Comparison of ENCODE assay signal across 11 mouse cellular contexts in genomic region chr4:94523321-94523720, GRCm38 (mm10). TPM values are rescaled to one million over a fixed set of nuclear protein-coding genes. Genes with fewer than 3 reads are reported as not detected.
A peak's percentile ranks its signal among the peaks of the same experiment; 100 is the strongest.
DNase-seq lines count a peak whose midpoint lies in the region; ATAC-seq and TF ChIP-seq lines count a peak whose summit lies in the region.
"Had no signal": no experiment of that assay in that cellular context is flagged by ENCODE, and none has a peak within 500 bp of the region (broad histone marks: within the 10 kb centered on the region; RNA-seq: fewer than 3 reads in every experiment).

No protein-coding gene starts in this region.

- H3K27ac ChIP-seq in forebrain, postnatal 0 days (ENCODE audit: low read depth, low read length): no peak overlapping the region
- H3K27ac ChIP-seq in forebrain, embryonic 16.5 days (ENCODE audit: low read length): no peak overlapping the region

- intact Hi-C loops in left cerebral cortex, postnatal 14 days (cut with DNase I): no loop called here
- intact Hi-C loops in left cerebral cortex, postnatal 10 days (cut with DNase I): loop anchor here (10.0 kb wide), 2 partner anchors 389 to 519 kb away; no protein-coding TSS in a partner anchor

- DNase-seq in forebrain, postnatal 0 days: peak; percentile 60
- DNase-seq in left cerebral cortex, postnatal 14 days (ENCODE audit: low spot score in 2 of 2): peak; percentile 8 to 19
- DNase-seq in left cerebral cortex, postnatal 10 days (ENCODE audit: extremely low spot score in 1 of 2, low spot score in 2 of 2): no peak
- peak; percentile 9 for DNase-seq in MN1 (ENCODE audit: low spot score)
- peak; percentile 8 for DNase-seq in mesoderm, embryonic 11.5 days (ENCODE audit: low read depth, low spot score)
- no peak for DNase-seq in spleen, postnatal 4 days (ENCODE audit: low spot score in 2 of 2)
- DNase-seq in layer of hippocampus, postnatal 10 days (ENCODE audit: low spot score in 2 of 2): no peak
- DNase-seq: right cerebral cortex, postnatal 25 days had no signal

- H3K4me1 ChIP-seq in forebrain, postnatal 0 days (ENCODE audit: insufficient read depth): no peaks in the 10 kb centered on the region
- no peaks in the 10 kb centered on the region for H3K4me1 ChIP-seq in forebrain, embryonic 16.5 days (replicated peaks; ENCODE audit: control insufficient read depth, insufficient read depth, low read length)

- no peak overlapping the region for H3K4me3 ChIP-seq in forebrain, postnatal 0 days (ENCODE audit: low read depth, low read length)
- H3K4me3 ChIP-seq in forebrain, embryonic 16.5 days (replicated peaks; ENCODE audit: low read length): no peak overlapping the region

- H3K9me3 ChIP-seq in forebrain, postnatal 0 days (ENCODE audit: low read length): no peaks in the 10 kb centered on the region
- no peaks in the 10 kb centered on the region for H3K9me3 ChIP-seq in forebrain, embryonic 16.5 days (ENCODE audit: control insufficient read depth, low read length)

- peak; percentile 63 for TF ChIP-seq CTCF in forebrain, postnatal 0 days (IDR thresholded peaks at IDR 0.05; ENCODE audit: low read depth)

- H3K4me2 ChIP-seq in forebrain, postnatal 0 days (ENCODE audit: low read depth): no peak overlapping the region
- H3K4me2 ChIP-seq in forebrain, embryonic 16.5 days (ENCODE audit: low read length): no peak overlapping the region

- H3K36me3 ChIP-seq in forebrain, postnatal 0 days (ENCODE audit: insufficient read depth): no peaks in the 10 kb centered on the region
- H3K36me3 ChIP-seq in forebrain, embryonic 16.5 days (ENCODE audit: control insufficient read depth, insufficient read depth): no peaks in the 10 kb centered on the region

- no peak for ATAC-seq in forebrain, postnatal 0 days
- no peak for ATAC-seq in forebrain, embryonic 16.5 days

- no peak overlapping the region for H3K9ac ChIP-seq in forebrain, postnatal 0 days
- H3K9ac ChIP-seq in forebrain, embryonic 16.5 days (replicated peaks; ENCODE audit: low read depth, low read length): no peak overlapping the region

- no peaks in the 10 kb centered on the region for H3K27me3 ChIP-seq in forebrain, postnatal 0 days (ENCODE audit: insufficient read depth, low read length)
- no peaks in the 10 kb centered on the region for H3K27me3 ChIP-seq in forebrain, embryonic 16.5 days (replicated peaks; ENCODE audit: control insufficient read depth, insufficient read depth, low read length)

RNA-seq across cellular contexts. Expression of gene Gm10306, which starts 33.0 kb away (rescaled TPM):
- not detected in 2 replicates for total RNA-seq in forebrain, postnatal 0 days (2014; rRNA removed)
- 0.34 TPM in 1 of 2 replicates, not detected in the other for polyA plus RNA-seq in forebrain, postnatal 0 days (2015; fragmentation: Nextera tagmentation; extraction: Ambion mirVana)
- polyA plus RNA-seq in forebrain, embryonic 16.5 days (2015; fragmentation: Nextera tagmentation; extraction: Ambion mirVana): not detected in 2 replicates
- total RNA-seq in left cerebral cortex, postnatal 14 days (2021): not detected
- not detected for total RNA-seq in left cerebral cortex, postnatal 10 days (2021)
- total RNA-seq in layer of hippocampus, postnatal 10 days (2021): not detected
- polyA plus RNA-seq: intestine, embryonic 14.5 days; liver, embryonic 16.5 days had no signal

RNA-seq across cellular contexts. Expression of gene Caap1, which starts 33.3 kb away (rescaled TPM):
- total RNA-seq in forebrain, postnatal 0 days (2014; rRNA removed): 12.3 and 13.1 TPM in 2 replicates
- 10.7 and 11.4 TPM in 2 replicates for polyA plus RNA-seq in forebrain, postnatal 0 days (2015; fragmentation: Nextera tagmentation; extraction: Ambion mirVana)
- 18.7 and 21.8 TPM in 2 replicates for polyA plus RNA-seq in forebrain, embryonic 16.5 days (2015; fragmentation: Nextera tagmentation; extraction: Ambion mirVana)
- 10 to 100 TPM; 10.2 to 10.6 TPM for total RNA-seq in left cerebral cortex, postnatal 14 days (2021)
- total RNA-seq in left cerebral cortex, postnatal 10 days (2021): 10 to 100 TPM in 1 of 2 experiments, 1 to 10 TPM in 1; 9.3 to 10.4 TPM
- total RNA-seq in layer of hippocampus, postnatal 10 days (2021): 10 to 100 TPM in 1 of 2 experiments, 1 to 10 TPM in 1; 9.7 to 11.1 TPM

Comparison
In these comparisons a context has a peak if more than half of its experiments do, and no peak if none do; other contexts are left out.
1. DNase-seq: peak in forebrain, postnatal 0 days (single experiment), left cerebral cortex, postnatal 14 days (2 of 2), MN1 (single experiment) and mesoderm, embryonic 11.5 days (single experiment); none in left cerebral cortex, postnatal 10 days (0 of 2), spleen, postnatal 4 days (0 of 2) and layer of hippocampus, postnatal 10 days (0 of 2).